Comparison of ENCODE assay signal across 13 mouse cellular contexts in the genomic region with DNA sequence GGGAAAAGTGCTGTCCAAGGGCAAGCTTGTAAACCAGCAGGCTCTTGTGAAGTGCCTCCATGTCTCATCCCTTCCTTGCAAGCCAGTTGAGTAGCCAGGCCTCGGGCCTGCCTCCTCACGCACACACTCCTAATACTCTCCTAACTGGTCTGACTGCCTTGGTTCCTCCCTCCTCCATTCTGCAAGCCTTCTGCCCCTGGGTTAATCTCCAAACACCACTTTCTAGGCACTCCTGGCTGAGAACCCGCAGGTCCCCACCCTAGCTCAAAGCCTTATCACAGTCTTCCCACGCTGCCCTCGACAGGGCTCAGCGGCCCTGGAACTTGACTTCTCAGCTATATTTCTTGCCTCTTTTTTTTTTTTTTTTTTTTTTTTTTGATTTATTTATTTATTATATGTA. TPM values are rescaled to one million over a fixed set of nuclear protein-coding genes. Genes with fewer than 3 reads are reported as not detected.
DNase-seq lines count a peak whose midpoint lies in the region; ATAC-seq lines count a peak whose summit lies in the region.
"Had no signal": no experiment of that assay in that cellular context is flagged by ENCODE, and none has a peak within 500 bp of the region (broad histone marks: within the 10 kb centered on the region; RNA-seq: fewer than 3 reads in every experiment).

No protein-coding gene starts in this region.

- intact Hi-C loops in left cerebral cortex, postnatal 4 days (cut with DNase I): no loop called here

- peak overlapping the region; percentile 57 for H3K27ac ChIP-seq in liver, embryonic 15.5 days (replicated peaks)
- no peak overlapping the region for H3K27ac ChIP-seq in midbrain, embryonic 14.5 days (replicated peaks; ENCODE audit: low read depth, low read length)

- no peak overlapping the region for H3K9ac ChIP-seq in liver, embryonic 15.5 days
- H3K9ac ChIP-seq in midbrain, embryonic 14.5 days (replicated peaks; ENCODE audit: low read length): no peak overlapping the region

- peaks cover 28% of the 10 kb centered on the region for H3K4me1 ChIP-seq in liver, embryonic 15.5 days (replicated peaks)
- no peaks in the 10 kb centered on the region for H3K4me1 ChIP-seq in midbrain, embryonic 14.5 days (ENCODE audit: control insufficient read depth, insufficient read depth, low read length)

- DNase-seq in lung, adult 18-20 months: peak; percentile 46 to 61
- DNase-seq in lung, postnatal 14 days: no peak
- DNase-seq in c-Kit-positive CD71-positive TER-119-positive erythroid progenitor cells, embryonic 14.5 days (ENCODE audit: low spot score): peak; percentile 72
- DNase-seq in spleen, postnatal 4 days (ENCODE audit: low spot score in 2 of 2): peak; percentile 71 to 77
- no peak for DNase-seq in midbrain, embryonic 14.5 days
- DNase-seq in left cerebral cortex, postnatal 4 days: no peak
- no peak for DNase-seq in kidney, postnatal 14 days
- DNase-seq: cerebellum, postnatal 14 days; kidney, adult 18-20 months; thymus, postnatal 25 days had no signal

- ATAC-seq in liver, embryonic 15.5 days (ENCODE audit: insufficient read depth): peak; percentile 82
- no peak for ATAC-seq in midbrain, embryonic 14.5 days (ENCODE audit: low FRiP score, low TSS enrichment)
- ATAC-seq: forebrain, embryonic 16.5 days had no signal

- H3K9me3 ChIP-seq in liver, embryonic 15.5 days (replicated peaks): no peaks in the 10 kb centered on the region
- H3K9me3 ChIP-seq in midbrain, embryonic 14.5 days (ENCODE audit: control insufficient read depth, low read length): no peaks in the 10 kb centered on the region

- no peak overlapping the region for H3K4me3 ChIP-seq in liver, embryonic 15.5 days (replicated peaks)
- H3K4me3 ChIP-seq in midbrain, embryonic 14.5 days (replicated peaks; ENCODE audit: low read depth, low read length): no peak overlapping the region
- H3K4me3 ChIP-seq: myocyte had no signal

- peak overlapping the region; percentile 29 for H3K4me2 ChIP-seq in liver, embryonic 15.5 days
- H3K4me2 ChIP-seq in midbrain, embryonic 14.5 days (ENCODE audit: low read length): no peak overlapping the region

- 14% methylated on average over 6 of the region's 6 CpGs for WGBS in liver, embryonic 15.5 days (ENCODE audit: insufficient replicate concordance)
- 93% methylated on average over 6 of the region's 6 CpGs for WGBS in midbrain, embryonic 14.5 days

- peaks cover 7% of the 10 kb centered on the region; the same call in 1 of the 2 replicates for H3K27me3 ChIP-seq in liver, embryonic 15.5 days
- no peaks in the 10 kb centered on the region for H3K27me3 ChIP-seq in midbrain, embryonic 14.5 days (ENCODE audit: control insufficient read depth, insufficient read depth, low read length)

- peaks cover 62% of the 10 kb centered on the region for H3K36me3 ChIP-seq in liver, embryonic 15.5 days (replicated peaks)
- H3K36me3 ChIP-seq in midbrain, embryonic 14.5 days (ENCODE audit: control insufficient read depth, insufficient read depth, low read length): peaks cover 90% of the 10 kb centered on the region

RNA-seq across cellular contexts. Expression of a gene that starts 36.0 kb away (rescaled TPM):
- polyA plus RNA-seq in liver, embryonic 15.5 days (2015; fragmentation: Nextera tagmentation; extraction: Ambion mirVana): 0.07 TPM in 1 of 2 replicates, not detected in the other
- 106 and 134 TPM in 2 replicates for polyA plus RNA-seq in midbrain, embryonic 14.5 days (2014; fragmentation: Nextera tagmentation; extraction: Ambion mirVana)
- total RNA-seq in left cerebral cortex, postnatal 4 days (2021): 10 to 100 TPM; 12.9 to 14.4 TPM

RNA-seq across cellular contexts. Expression of a gene that starts 48.1 kb away (rescaled TPM):
- polyA plus RNA-seq in liver, embryonic 15.5 days (2015; fragmentation: Nextera tagmentation; extraction: Ambion mirVana): 138 and 159 TPM in 2 replicates
- polyA plus RNA-seq in midbrain, embryonic 14.5 days (2014; fragmentation: Nextera tagmentation; extraction: Ambion mirVana): 48.9 and 50.7 TPM in 2 replicates
- total RNA-seq in left cerebral cortex, postnatal 4 days (2021): 10 to 100 TPM; 39.7 to 39.9 TPM

RNA-seq across cellular contexts. Expression of a gene that starts 50.6 kb away (rescaled TPM):
- 23.2 and 31.1 TPM in 2 replicates for polyA plus RNA-seq in liver, embryonic 15.5 days (2015; fragmentation: Nextera tagmentation; extraction: Ambion mirVana)
- polyA plus RNA-seq in midbrain, embryonic 14.5 days (2014; fragmentation: Nextera tagmentation; extraction: Ambion mirVana): 110 and 131 TPM in 2 replicates
- 100 to 1,000 TPM; 286 to 296 TPM for total RNA-seq in left cerebral cortex, postnatal 4 days (2021)

RNA-seq across cellular contexts. Expression of a gene that starts 55.6 kb away (rescaled TPM):
- polyA plus RNA-seq in liver, embryonic 15.5 days (2015; fragmentation: Nextera tagmentation; extraction: Ambion mirVana): 20.7 and 42.1 TPM in 2 replicates
- polyA plus RNA-seq in midbrain, embryonic 14.5 days (2014; fragmentation: Nextera tagmentation; extraction: Ambion mirVana): 14.2 and 18.6 TPM in 2 replicates
- total RNA-seq in left cerebral cortex, postnatal 4 days (2021): 1 to 10 TPM; 4.9 to 7.5 TPM

Comparison
In these comparisons a context has a peak if more than half of its experiments do, and no peak if none do; other contexts are left out.
1. DNase-seq: peak in lung, adult 18-20 months (2 of 2), c-Kit-positive CD71-positive TER-119-positive erythroid progenitor cells, embryonic 14.5 days (single experiment) and spleen, postnatal 4 days (2 of 2); none in lung, postnatal 14 days (single experiment), midbrain, embryonic 14.5 days (single experiment), left cerebral cortex, postnatal 4 days (single experiment) and kidney, postnatal 14 days (single experiment).
2. RNA of a gene that starts 36.0 kb away (polyA plus RNA-seq): 106 to 134 TPM in midbrain, embryonic 14.5 days; 0.07 TPM in liver, embryonic 15.5 days; every median in the first group is over 100 times any median in the second.